Mouse (Mus musculus): Measurements from ENCODE around the gene Trim54. TPM values are rescaled to one million over a fixed set of nuclear protein-coding genes. Genes with fewer than 3 reads are reported as not detected.

Gene Trim54
- total RNA-seq, 4 experiments from 2014 or later = 0.50 to 2.0 (median 1.1) TPM

DNA sequence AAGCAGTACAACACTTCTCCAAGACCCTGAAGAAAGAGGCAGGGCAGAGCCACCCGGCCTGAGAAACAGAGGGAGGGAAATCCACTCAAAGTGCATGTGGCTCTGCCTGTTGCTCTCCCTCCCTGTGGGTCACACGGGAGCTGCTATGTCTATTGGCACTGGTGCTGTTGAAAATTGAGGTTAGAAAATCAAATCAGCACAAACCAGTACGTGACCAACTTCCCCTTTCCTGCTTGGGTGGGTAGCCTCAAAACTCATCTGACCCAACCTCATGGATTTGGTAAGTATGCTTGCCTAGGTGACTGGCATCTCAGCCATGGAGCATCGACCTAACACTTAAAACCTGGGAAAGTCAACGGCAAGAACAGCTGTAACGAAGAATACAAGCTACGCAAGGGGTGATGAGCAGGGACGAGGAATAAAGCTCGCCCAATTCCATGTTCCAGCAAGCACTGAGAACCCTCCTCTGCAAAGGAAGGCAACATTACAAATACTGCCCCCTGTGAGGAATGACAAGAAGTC, 10.6 kb upstream of the Trim54 start, which contains the start of gene Dnajc5g:
Gene Dnajc5g, plus strand, starts transcription at position 472 of the 522 bp plus-strand sequence.
- DNase-seq (ENCODE audit: low spot score in 2 of 2) = no peak

DNA sequence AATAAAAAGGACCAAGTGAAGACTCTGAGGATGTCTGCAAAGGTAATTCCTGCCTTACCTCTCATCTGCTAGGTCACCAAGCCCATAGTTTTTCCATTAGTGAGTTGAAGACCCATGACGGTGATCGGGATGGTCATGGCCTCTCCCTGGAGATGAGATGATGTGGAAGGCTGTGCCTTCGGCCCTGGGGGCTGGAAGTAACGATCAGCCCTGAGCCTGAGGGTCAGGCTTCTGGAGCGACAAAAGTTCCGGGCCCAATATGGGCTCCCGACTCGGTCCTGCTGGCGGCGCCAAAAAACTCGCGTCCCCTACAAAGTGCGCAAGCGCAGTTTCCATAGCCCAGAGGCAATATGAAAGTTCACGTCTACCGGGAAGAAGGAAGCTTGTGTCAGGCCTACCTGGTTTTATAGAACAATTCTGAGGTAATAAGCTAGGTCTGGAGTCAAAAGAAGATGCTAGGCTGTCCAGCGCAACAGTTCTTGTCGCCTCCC, 8.5 kb upstream of the Trim54 start, which contains the start of gene Slc30a3:
Gene Slc30a3, minus strand, starts transcription at position 238 of the 491 bp plus-strand sequence.
- no peak for DNase-seq (ENCODE audit: low spot score in 2 of 2)

DNA sequence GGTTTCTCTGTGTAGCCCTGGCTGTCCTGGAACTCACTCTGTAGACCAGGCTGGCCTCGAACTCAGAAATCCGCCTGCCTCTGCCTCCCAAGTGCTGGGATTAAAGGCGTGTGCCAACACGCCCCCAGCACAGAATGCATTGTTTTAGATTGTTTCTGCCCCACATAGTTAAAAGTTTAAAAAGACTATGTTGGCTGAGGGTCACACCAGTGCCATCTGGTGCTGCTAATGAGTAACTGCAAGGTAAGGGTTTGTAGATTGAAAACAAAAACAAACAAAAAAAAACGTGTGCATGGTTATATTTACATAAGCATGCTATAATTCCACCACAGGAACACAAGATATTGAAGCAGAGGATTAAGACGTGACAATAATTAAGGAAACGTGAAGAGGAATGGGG, 5.7 kb upstream of the Trim54 start:
- no peak for DNase-seq (ENCODE audit: low spot score in 2 of 2)

DNA sequence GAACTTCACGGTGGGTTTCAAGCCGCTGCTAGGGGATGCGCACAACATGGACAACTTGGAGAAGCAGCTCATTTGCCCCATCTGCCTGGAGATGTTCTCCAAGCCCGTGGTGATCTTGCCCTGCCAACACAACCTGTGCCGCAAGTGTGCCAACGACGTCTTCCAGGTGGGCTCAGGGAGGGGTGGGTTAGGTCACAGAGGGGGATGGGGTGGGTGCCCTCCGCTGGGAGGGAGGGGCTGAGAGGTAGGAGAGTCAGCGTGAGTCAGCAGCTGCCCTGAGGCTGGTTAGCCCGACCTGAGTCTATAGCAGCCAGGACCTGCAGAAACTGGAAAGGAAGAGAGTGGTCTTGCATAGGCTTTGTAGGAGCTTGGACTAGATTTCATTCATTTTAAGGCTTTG, 400 bp downstream of the Trim54 start:
- DNase-seq (ENCODE audit: low spot score in 2 of 2) = no peak

DNA sequence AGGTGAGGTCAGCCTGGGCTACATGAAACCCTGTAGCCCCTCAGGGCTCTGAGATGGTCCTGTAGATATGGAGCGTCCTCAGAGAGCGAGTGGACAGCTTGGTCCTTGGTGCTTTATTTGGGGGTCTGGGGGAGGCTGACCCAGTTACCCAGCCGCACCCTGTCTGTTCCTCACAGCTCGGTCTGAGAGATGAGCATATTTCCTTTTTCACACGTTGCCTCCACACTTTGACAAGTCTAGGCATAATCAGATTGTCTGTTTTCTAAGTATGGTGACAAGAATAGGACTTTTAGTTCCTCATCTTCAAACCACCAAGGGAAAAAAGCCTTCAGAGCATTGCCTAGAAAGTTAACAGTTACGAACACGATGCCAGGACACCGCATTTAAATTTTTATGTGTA, 4.6 kb downstream of the Trim54 start:
- peak in 1 of 2 experiments; percentile 46 for DNase-seq (ENCODE audit: low spot score in 2 of 2)

DNA sequence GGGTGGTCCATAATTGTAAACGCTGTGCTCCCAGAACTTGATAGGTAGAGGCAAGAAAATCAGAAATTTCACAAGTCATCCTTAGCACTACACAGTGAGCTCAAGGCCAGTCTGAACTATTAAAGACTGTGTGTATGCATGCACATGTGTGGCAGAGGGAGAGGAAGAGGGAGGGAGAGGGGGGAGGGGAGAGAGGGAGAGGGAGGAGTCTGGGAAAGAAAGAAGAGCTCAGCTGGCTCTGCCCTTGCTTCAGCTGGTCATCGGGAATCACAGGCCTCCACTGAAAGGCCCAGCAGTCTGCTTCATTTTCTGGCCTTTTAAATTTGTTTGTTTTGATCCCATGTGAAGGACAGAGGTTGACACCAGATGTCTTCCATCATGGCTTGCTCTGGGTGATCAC, 7.0 kb downstream of the Trim54 start:
- DNase-seq (ENCODE audit: low spot score in 2 of 2) = no peak

DNA sequence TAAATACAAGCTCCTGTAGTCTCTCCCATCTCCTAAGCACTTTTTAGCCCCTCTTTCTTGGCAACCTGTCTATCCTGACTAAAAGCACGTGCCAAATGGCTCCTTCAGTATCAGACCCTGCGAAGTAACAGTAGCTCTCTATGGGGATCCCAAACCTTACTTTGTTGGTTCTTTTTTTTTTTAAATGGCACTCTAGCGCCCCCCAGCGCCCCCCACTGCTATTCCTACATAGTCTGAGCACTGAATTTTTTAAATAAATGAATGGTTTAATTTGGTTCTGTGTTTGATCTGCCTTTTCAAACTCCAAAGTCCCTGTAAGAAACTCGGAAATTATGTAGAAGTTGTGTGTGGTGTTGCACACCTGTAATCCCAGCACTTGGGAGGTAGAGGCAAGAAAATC, 9.5 kb downstream of the Trim54 start:
- DNase-seq (ENCODE audit: low spot score in 2 of 2) = no peak

DNA sequence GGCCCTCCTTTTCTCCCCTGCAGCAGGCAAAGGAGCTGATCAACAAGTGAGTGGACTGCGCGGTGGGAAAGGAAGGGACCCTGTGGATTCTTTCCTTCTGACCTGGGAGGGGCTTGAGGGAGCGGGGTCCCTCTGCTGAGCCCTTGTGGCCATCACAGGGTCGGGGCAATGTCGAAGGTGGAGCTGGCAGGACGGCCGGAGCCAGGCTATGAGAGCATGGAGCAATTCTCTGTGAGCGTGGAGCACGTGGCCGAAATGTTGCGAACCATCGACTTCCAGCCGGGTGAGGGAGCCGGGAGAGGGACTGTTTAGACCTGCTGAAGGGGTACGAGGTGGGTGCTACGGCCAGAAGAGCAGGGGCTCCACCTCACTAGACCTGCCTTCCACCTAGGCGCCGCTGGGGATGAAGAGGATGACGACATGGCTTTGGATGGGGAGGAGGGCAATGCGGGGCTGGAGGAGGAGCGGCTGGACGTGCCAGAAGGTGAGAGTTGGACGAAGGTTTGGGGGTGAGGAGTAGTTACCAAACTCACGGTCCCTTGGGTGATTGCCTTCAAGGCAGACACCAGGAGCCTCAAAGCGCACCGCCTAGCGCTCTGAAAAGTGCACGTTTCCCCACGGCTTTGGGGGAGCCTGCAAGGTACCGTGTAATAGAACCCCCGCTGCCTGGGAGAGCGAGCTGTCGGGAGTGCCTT, 20.4 kb downstream of the Trim54 start:
- DNase-seq (ENCODE audit: low spot score in 2 of 2) = no peak

DNA sequence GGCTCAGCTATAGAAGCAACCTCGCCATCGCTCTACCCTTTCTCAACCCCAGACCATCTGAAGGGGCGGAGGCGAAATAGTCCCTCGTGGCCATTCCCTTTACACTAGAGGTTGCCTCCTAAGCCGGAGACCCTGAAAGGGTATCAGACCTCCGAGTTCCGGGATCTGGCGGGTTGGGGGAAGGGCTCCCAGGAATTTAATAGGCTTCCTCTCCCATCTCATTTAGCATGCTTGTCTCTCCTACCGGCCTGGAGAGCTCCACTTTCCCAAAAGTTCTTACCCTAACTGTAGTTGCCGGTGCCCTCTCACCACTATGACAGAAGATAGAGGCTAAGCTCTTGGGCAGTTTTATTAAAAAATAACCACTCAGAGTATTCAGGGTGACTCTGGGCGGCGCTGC, 21.1 kb downstream of the Trim54 start:
- no peak for DNase-seq (ENCODE audit: low spot score in 2 of 2)

DNA sequence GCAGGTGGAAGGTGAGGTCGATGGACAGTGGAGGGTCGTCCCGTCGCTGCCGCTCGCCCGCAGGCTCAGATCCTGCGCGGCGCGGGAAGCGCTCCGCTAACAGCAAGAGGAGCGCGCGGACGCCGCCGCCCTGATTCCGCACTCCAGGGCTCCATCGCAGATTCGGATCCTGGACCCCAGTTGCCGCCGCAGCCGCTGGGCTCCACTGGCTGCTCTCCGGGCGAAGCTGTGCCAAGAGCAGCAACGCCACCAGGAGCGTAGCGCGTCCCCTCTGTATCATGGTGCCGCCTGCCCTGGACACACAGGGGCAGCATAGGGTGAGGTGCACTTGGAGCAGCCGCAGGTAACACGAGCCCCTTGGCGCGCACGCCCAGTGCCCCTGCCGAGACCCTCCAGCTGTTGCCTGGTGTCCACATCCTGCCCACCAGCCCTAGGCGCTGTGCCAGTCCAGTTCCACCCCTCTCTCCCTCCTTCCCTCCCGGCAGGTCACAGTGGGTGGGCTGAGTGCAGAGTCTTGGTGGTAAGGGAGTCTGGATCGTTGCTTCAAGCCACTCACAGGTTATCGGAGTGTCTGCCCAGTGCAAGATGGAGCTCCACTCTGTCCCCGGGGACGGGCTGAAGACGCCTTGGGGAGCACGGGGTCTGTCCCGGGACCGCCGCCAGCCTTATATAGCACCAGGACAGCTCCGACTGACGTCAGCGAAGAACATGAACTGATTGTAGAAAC, 21.9 kb downstream of the Trim54 start, which contains the start of gene Ucn:
Gene Ucn, minus strand, starts transcription at position 589 of the 727 bp plus-strand sequence.
- no peak for DNase-seq (ENCODE audit: low spot score in 2 of 2)

DNA sequence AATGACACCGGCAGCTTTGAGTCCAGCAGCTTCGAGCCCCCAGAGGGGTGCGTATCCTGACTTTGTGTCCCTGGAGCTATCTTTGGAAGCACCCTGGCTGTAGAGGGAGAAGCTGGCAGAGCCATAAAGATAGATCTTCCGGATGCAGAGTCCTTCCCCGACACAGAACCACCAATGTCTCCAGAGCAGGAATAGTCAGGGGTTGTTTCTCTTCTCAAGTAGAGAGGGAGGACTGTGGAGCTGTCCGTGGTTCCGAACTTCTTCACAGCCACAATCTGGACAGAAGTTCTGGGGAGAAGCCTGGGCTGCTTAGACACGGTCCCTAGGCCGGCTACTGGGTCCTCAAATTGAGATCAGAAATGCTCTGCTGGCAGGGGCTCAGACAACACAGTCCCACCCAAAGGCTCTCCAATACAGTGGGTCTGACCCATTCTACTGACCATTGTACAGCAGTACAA, 22.5 kb downstream of the Trim54 start:
- DNase-seq (ENCODE audit: low spot score in 2 of 2) = no peak

DNA sequence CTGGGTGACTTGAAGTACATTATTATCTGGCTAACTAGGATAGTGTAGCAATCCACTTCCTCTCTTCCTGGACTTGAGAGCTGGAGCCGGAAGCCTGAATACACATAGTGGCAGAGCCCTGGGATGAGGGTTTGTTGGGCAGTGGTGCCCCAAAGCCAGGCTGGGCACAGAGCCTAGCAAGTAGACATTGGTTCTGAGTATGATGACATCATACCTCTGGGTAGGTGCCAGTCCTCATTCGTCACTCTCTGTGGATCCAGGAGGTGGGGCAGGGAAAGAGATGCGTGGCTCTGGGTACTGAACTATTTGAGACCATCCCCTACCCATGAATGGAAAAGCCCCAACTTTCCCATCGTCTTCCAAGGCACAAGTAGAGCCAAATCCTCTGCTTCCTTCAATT, 33.3 kb downstream of the Trim54 start:
- no peak for DNase-seq (ENCODE audit: low spot score in 2 of 2)

DNA sequence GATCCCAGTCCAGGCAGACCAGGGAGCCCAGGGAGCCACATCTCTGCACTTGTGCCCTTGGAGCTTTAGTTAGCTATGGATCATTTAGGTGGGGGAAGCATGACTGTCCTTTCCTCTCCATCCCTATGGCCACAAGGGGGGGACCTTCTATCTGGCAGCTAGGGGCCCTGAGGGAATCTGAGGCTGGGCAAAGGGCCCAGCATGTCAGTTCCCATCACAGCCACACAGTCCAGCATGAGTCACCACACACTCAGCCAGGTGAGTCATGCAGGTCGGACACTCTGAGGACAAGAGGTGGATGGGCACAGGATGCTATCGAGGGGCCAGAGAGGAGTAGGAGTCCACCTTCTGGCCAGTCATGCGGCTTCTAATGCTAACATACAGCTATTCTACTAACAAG, 35.2 kb downstream of the Trim54 start:
- DNase-seq (ENCODE audit: low spot score in 2 of 2) = no peak

DNA sequence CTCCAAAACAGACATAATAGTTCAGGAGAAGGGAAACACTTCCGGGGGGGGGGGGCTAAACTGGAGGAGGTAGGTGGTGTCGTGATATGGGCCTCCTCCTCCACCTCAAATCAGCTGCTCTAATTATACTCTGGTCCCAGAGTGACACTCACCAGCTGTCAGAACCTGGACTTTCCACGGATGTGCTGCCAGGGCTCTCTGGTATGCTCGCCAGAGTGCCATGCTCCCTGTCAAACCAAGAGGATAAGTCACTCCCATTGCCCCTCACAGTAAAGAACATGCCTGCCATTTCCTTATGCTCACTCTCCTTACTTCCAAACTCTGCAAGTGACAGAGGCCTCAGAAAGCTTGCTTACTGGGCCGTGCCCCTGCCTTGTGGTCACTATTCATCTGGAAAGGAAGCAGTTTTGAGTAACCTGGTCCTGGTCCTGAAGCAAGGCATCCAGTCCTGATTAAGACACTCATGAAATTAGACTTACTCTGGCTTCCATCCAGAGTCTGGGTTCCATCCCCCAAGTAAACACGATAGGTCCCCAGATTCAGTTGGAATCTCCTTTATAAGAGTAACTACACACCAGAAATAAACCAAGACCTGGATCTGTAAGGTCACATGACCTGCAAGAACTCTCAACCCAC, 37.1 kb downstream of the Trim54 start:
- DNase-seq (ENCODE audit: low spot score in 2 of 2) = peak in 1 of 2 experiments; percentile 15

DNA sequence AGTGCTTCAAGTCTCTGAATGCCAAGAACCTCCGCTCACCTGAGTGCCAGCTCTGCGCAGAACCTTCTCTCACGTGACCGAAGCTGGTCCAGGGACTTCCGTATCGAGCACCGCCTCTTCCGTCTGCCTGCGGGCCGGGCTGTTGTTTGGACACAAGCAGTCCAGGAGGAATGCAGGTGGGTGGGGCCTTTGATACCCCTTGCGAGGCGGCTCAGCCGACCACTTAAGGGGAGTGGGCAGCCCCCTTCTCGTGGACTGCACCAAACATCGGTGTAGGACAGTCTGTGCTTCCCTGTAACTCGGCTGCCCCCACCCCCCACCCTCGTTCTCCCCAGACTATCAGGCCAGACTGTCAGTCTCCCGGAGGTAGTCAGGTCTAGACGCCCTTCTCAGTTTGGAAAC, 37.6 kb downstream of the Trim54 start, which contains the start of gene Mpv17:
Gene Mpv17, minus strand, starts transcription at position 100 of the 402 bp plus-strand sequence.
- DNase-seq (ENCODE audit: low spot score in 2 of 2) = peak; percentile 71 to 84

DNA sequence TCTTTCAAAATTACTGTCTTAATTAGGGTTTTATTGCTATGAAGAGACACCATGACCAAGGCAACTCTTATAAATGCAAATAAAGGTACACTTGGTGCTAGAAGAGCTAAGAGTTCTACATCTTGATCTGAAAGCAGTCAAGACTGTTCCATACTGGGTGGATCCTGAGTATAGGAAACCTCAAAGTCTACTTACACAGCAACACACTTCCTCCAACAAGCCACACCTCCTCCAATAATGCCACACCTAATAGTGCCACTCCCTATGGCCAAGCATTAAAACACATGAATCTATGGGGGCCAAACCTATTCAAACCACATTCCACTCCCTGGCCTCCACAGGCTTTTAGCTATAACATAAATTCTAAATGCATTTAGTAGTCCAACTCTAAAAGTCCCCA, 46.0 kb downstream of the Trim54 start:
- no peak for DNase-seq (ENCODE audit: low spot score in 2 of 2)

DNA sequence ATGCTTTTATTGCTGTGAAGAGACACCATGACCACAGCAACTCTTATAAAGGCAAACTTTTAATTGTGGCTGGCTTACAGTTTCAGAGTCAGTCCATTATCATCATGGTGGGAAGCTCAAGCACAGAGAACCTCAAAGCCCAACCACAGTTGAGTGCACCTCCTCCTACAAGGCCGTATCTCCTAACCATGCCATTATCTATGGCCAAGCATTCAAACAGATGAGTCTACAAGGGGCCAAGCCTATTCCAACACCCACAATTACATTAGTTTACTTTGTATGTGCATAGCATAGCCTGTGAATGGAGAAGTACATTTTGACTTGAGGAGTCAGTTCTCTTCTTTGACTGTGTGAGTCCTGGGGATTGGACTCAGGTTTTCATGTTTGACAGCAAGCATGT, 48.4 kb downstream of the Trim54 start:
- DNase-seq (ENCODE audit: low spot score in 2 of 2) = no peak

DNA sequence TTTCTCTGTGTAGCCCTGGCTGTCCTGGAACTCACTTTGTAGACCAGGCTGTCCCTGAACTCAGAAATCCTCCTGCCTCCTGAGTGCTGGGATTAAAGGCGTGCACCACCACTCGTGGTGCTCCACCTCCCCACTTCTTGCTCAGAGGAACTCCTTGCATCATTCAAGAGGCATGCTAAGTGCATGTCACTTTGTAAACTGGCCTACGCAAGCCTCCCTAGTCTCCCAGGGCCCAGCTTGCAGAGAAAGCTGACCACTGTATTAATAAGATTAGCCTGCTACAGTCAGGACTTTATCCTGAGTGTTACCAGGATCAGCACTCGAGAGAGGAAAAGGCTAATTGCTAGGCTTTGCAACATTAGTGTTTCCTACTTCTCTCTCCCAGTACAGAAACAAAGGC, 52.1 kb downstream of the Trim54 start:
- DNase-seq (ENCODE audit: low spot score in 2 of 2) = no peak

DNA sequence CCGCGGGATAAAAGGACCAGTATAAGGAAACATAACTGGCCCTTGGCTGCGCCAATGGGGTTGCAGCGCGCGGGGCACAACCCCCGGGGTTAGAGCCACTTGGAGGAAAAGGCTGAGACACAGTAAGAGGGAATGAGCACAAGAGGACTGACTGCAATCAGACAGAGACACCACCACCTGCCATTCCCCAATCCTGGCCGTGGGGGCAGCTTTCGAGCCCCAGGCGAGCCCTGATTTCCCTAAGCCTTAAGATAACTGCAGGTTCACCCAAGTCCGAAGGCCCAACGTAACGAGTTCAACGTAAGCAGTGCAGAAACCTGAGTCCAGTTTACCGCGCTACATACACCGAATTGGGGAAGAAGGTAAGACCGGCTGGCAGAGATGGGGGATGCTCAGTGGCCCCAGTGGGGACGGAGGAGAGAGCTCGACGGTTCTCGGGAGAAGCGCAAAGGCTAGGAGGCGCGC, 62.8 kb downstream of the Trim54 start:
- DNase-seq (ENCODE audit: low spot score in 2 of 2) = no peak

DNA sequence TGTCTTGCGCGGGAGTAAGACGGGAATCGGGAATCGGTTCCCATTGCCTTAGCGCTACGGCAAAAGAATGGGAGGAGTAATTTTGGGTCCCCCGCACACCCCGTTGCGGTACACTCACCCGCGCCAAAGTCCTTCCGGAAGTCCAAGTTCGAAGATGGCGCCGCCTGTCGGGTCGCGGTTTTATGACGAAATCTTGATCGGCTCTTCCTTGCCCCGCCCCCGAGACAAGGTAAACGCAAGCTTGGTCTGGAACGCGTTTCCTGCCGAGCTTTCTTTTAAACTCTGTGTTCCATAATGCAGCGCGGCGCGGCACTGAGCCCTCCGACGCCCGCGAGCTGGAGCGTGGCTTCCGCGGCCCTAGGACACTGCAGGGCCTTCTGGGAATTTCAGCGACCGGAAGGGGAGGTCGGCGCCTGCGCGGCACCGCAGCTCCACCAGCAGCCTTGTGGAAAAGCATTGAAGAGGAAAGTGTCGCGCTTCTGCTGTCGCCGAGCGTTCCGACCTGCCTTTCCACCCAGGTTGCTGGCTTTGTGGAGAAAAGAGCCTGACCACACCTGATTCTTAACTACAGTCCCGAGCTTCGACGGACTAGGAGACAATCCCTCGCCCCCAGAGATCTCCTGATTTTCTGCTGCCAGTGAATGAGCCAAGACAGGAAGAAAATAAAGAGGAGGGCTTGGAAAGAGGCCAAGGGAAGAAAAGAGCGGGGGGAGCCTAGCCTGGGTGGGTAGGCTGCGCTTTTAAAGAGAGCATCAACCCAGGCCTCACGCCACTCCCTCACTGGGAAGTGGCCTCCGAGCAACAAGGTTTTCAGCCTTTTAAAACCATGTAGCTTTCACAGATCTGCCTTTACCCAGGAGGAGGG, 63.5 kb downstream of the Trim54 start, which contains the start of the genes Gm29609 and Gtf3c2:
Gene Gm29609, minus strand, starts transcription at position 146 of the 865 bp plus-strand sequence.
Gene Gtf3c2, minus strand, starts transcription at position 379 of the 865 bp plus-strand sequence.
- peak; percentile 96 to 97 for DNase-seq (ENCODE audit: low spot score in 2 of 2)
